Mouse (Mus musculus): ENCODE measurements around the gene Dll3. TPM values are rescaled to one million over a fixed set of nuclear protein-coding genes. Genes with fewer than 3 reads are reported as not detected.

Gene Dll3
- polyA plus RNA-seq (2012; rRNA removed), result 41.2 and 93.1 TPM in 2 replicates

DNA sequence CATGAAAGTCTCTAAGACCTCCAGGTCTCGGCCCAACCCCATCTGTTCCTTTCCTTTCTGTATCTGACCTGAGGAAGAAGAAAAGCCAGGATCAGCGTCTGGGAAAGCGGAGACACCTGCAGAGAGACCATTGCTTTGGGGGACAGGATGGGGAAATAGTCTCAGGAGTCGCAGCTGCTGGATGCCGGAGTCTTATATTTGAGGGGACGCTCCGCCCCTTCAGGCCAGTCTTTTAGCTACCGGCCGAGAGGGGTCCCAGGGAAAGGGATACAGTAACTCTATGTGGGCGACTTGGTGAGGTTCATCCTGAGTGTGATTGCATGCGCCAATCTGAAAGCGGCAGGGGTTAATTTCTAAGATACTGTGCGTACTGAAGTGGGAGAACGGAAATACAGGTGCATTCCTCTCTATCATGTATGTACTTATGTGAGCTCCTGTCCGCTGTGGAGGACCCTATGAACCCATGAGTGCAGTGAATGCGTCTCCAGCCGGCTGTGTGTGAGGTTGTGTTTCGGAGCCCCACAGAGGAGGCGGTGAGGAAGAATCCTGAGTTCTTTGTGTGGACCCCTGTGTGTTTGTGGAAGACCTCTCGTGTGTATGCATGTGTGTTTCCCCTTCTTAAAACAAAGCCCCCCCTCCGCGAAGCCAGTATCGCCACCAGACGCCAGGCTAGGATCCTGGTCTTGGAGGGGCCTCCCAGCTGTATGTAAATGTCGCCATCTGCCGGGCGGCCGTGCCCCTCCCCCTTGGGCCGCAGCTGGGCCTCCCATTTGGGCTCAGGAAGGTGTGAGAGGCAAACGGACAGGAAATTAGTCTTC is at the start of gene Dll3:
Gene Dll3 (minus strand): TSS at position 623 of the 818 bp plus-strand sequence.

DNA sequence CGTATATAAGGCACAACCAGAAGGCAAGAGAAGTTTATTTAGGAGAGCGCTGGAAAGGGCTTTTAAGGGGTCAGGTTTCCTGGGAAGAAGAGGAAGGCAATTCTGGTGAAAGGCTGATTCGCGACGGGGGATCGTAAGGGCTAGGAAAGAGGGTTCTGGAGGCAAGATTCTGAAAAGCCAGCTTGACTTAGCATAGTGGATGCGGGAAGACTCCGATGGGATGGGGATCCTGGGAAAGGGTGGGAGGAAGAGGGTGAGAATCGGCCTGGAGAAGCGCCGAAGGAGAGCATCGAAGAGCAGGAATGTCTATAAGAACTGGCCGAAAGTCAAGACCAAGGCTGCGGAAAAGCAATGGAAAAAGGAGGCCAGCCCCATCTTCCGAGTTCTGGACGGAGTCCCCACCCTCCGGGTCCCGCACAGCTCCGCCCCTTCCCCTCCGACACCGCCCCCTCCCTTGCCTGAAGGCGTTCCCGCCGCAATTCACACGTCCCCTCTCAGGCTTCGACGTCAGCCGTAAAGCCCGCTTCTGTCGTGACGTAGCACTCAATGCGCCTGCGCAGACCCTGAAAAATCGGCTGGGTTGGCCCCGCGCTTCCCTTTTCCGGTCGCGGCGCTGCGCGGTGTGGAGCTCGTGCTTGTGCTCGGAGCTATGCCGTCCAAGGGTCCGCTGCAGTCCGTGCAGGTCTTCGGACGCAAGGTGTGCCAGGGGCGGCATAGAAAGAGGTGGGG is 48.3 kb upstream of the Dll3 start, which contains the start of gene Rps16:
Gene Rps16 (plus strand): TSS at position 498 of the 729 bp plus-strand sequence.

DNA sequence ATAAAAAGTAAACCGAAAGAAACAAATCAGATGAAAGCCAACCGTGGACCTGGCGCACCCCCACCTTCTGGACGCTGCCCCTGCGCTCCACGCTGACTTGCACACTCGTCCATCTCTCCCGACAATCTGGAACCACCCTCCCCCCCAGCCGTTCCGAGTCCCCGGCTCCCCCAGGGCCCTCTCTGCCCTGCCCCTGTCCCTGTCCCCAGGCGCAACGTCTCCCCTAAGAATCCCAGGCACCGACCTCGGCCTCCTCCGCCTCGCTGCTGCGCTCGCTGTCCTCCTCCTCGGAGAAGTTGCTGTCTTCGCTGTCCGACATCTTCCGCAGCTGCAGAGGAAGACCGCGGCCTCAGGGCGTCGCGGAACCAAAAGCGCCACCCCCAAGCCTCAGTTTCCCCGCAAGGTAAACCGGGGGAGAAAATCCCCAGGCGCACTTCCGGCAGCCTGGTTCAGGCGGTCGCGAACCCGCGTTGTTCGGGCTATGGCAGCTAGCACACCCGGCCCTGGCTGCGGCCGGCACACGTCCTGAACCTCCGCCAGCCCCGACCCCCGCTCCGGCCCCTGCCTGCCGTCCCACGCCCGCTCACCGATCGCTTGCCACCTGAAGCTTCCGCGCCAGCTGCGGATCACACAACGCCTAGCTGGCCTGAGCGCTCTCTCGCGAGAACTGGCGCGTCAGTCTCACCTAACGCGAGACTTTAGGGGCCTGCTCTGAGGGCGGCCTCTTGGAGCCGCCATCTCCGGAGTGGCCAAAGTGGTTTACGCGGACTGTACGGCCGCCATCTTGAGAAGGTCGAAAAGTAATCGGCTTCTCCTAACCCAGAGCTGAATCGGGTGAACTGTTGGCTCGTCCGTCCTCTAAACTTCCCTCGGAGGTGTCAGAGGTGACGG is 36.3 kb upstream of the Dll3 start, which contains the start of gene Supt5:
Gene Supt5 (minus strand): TSS at position 639 of the 891 bp plus-strand sequence.

DNA sequence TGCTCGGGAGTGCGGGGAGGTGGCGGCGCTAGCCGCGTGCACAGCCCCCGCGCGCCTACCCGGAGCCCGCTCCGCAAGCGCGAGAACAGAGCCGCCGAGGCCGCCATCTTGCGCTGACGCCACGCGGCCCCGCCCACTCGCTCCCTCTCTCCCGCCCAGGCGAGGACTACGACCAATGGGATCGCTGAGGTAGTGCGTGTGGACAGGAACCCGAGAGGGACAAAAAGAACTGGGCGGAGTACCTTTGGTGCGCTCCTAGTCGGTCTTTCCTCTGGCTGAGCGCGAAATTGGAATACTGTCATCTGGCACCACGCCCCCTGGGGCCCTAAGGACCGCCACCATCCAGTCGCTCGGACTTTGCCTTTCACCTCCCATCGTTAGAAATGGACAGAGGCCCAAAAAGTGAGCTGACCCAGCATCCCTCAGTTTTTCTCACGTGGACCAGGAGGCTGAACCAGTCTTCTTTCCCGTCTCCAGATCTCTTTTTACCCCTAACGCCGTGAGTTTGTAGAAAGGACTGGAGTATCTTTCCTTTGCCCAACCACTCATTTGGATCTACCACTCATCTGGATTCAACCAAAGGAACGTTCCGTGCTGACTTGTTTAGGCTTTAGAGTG is 10.0 kb upstream of the Dll3 start, which contains the start of gene Timm50:
Gene Timm50 (minus strand): TSS at position 147 of the 618 bp plus-strand sequence.

DNA sequence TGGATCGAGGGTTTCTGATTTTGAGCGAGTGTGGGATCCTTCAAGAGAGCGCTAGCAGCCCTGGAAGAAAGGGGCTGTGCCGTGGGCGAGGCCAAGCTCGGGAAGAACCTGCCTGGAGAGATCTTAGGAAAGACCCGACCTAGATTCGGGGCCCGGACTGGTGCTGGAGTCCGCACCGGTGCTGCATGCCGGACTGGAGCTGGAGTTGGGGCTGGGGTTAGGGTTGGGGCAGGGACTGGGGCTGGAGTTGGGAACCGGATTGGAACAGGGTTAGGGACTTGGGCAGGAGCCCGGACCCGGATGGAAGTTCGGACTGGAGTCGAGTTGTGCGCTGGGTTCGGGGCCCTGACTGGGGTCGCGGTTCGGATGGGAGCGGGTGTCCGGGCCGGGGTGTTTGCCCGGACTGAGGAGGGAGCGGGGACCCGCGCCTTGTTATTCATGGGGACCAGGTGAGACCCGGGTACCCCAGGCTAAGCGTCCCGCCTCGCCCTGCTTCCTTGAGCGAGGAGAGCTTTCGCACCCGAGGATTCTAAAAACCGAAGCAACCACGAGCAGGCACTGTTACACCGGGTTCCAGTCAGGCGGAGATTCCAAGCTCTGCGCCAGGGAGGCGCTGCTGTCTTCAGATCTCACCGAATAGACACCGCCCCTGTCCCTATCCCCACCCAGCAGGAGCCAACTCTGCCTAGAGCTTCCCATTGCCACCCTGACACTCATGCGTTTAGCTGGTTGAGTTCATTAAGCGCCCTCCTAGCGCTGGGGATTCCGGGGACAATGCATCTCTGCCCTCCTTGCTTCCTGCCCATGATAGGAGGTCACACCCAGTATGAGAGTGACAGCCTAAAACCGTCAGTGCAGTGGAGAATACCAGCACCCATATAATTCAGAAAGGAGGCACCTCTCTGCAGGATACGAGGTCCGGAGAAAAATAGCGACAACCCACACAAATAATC is 11.1 kb downstream of the Dll3 start, which contains the start of gene Selenov:
Gene Selenov (minus strand): TSS at position 549 of the 953 bp plus-strand sequence.

DNA sequence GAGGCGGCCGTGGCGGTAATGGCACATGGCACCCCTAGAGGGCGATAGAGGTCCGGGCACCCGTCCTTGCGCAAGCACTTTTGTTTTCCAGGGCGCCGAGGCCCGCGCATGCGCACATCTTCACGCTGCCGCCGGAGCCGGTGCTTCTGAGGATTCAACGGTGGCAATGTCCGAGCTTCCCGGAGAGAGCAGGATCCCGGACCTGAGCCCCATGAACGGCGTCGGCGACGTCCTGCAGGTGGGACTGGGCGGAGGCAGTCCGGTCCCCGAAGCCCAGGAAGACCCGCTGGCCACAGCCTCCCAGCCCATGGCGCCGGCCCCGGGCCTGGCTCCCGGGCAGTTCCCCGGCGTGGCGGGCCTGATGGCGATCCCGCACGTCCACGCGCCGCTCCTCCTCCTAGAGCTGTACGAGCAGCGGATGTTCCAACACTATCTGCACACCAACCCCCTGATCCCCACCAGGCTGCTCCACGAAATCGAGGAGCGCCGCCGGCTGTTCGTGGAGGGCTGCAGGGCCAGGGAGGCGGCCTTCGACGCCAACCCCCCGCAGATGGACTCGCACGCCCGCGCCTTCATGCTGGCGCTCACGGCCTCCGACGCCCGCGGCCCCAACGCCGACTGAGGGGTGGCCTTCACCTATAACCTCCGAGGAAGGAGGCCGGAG is 24.3 kb downstream of the Dll3 start, which contains the start of gene Eid2b:
Gene Eid2b (plus strand): TSS at position 125 of the 664 bp plus-strand sequence.

DNA sequence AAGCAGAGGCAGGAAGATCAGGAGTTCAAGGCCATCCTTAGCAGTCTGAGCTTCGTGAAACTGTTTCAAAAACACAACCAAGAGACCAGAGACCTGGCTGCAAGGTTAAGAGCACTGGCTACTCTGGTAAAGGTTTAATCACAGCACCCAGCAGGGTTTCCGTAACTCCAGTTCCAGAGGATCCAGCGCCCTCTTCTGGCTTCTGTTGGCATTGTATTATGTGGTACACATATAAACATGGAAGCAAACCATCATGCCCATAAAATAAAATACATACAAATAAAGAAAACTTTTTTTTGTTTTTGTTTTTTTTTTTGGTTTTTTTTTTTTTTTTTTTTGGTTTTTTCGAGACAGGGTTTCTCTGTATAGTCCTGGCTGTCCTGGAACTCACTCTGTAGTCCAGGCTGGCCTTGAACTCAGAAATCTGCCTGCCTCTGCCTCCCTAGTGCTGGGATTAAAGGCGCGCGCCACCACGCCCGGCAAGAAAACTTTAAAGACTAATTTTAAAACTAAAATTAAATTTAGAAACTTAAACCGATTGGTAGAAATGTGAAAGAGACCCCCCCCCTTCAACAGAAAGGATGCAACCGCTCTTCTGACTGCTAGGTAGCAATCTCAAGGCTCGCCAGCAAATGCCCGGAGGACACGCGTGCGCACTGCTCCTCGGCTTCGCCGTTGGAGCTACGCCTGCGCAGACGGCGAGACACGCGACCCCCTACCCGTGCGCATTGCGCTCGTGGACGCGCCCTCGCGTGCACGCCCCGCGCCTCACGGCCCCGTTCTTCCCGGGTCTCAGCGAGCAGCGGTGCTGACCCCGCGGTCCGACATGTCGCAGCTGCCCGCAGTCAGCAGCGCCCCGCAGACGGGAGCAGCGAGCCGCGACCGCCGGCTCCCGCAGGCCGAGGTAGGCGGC is 34.7 kb downstream of the Dll3 start, which contains the start of gene Eid2:
Gene Eid2 (plus strand): TSS at position 753 of the 913 bp plus-strand sequence.

Other genes with a start within 250 kb of the Dll3 start
- 0.12 and 0.27 TPM in 2 replicates for gene Fcgbp, start 231.0 kb downstream of the Dll3 start, polyA plus RNA-seq (2012; rRNA removed)
- 0.02 and 0.04 TPM in 2 replicates for gene 9530053A07Rik, start 172.8 kb downstream of the Dll3 start, polyA plus RNA-seq (2012; rRNA removed)
- gene Fbl, start 132.5 kb downstream of the Dll3 start, polyA plus RNA-seq (2012; rRNA removed), result 311 and 605 TPM in 2 replicates
- gene Dyrk1b, start 122.8 kb downstream of the Dll3 start, polyA plus RNA-seq (2012; rRNA removed), result 27.0 and 31.1 TPM in 2 replicates
- 37.7 and 38.6 TPM in 2 replicates for gene Eid2, start 34.4 kb downstream of the Dll3 start, polyA plus RNA-seq (2012; rRNA removed)
- gene Eid2b, start 24.5 kb downstream of the Dll3 start, polyA plus RNA-seq (2012; rRNA removed), result 13.9 and 15.5 TPM in 2 replicates
- 0.65 and 3.9 TPM in 2 replicates for gene Selenov, start 11.1 kb downstream of the Dll3 start, polyA plus RNA-seq (2012; rRNA removed)
- 99.1 and 125 TPM in 2 replicates for gene Timm50, start 9.8 kb upstream of the Dll3 start, polyA plus RNA-seq (2012; rRNA removed)
- 102 and 105 TPM in 2 replicates for gene Supt5, start 36.5 kb upstream of the Dll3 start, polyA plus RNA-seq (2012; rRNA removed)
- 2,195 and 2,197 TPM in 2 replicates for gene Rps16, start 48.4 kb upstream of the Dll3 start, polyA plus RNA-seq (2012; rRNA removed)
- gene Plekhg2, start 70.4 kb upstream of the Dll3 start, polyA plus RNA-seq (2012; rRNA removed), result 44.0 and 64.1 TPM in 2 replicates
- gene Zfp36, start 78.0 kb upstream of the Dll3 start, polyA plus RNA-seq (2012; rRNA removed), result 3.4 and 4.2 TPM in 2 replicates
- 32.8 and 45.9 TPM in 2 replicates for gene Med29, start 90.5 kb upstream of the Dll3 start, polyA plus RNA-seq (2012; rRNA removed)
- gene Paf1, start 90.7 kb upstream of the Dll3 start, polyA plus RNA-seq (2012; rRNA removed), result 124 and 409 TPM in 2 replicates
- gene Gmfg, start 135.2 kb upstream of the Dll3 start, polyA plus RNA-seq (2012; rRNA removed), result 10.2 and 17.1 TPM in 2 replicates
- 17.1 and 23.3 TPM in 2 replicates for gene Lrfn1, start 149.7 kb upstream of the Dll3 start, polyA plus RNA-seq (2012; rRNA removed)
- not detected in 2 replicates for gene Ifnl2, start 208.2 kb upstream of the Dll3 start, polyA plus RNA-seq (2012; rRNA removed)
- gene Ifnl3, start 220.6 kb upstream of the Dll3 start, polyA plus RNA-seq (2012; rRNA removed), result not detected in 2 replicates
- gene Sycn, start 238.6 kb upstream of the Dll3 start, polyA plus RNA-seq (2012; rRNA removed), result not detected in 2 replicates
- 0.07 TPM in 1 of 2 replicates, not detected in the other for gene Nccrp1, start 245.0 kb upstream of the Dll3 start, polyA plus RNA-seq (2012; rRNA removed)